Mouse (Mus musculus): ENCODE results near the gene Sdcbp2.

DNA sequence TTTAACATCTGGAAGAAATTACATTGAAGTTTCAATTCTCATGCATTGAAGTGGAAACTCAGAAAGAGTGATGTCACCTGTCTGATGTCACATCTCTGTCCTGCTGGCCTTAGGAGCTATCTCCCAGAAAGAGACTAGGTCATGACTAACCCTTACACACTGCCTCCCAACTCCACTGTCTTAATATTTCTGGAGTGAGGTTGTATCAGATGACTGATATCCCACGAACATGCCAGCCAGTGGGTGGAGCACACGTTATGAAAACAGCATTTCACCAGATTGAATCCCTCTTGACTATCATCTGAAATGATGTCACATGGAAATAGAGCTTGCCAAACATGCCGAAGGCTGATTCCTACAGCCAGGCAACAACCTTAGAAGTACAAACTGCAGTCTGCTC lies 7.4 kb upstream of the Sdcbp2 start:
- no peak for TF ChIP-seq CTCF (IDR thresholded peaks at IDR 0.05; ENCODE audit: low read depth)
- no peak for TF ChIP-seq EP300 (IDR thresholded peaks at IDR 0.05; ENCODE audit: low read depth)

Data from liver, postnatal 0 days (tissue).